Mouse (Mus musculus): ENCODE measurements at regions not wholly inside any gene's neighbourhood (a gene's known extent, or its start where the extent isn't known, plus 50 kb on each side); places are given as distances from the start of the nearest gene placed in this dataset.
"Not testable (repeated sequence)": the region's sequence is repeated elsewhere in the genome, so short reads cannot be mapped to it uniquely, and the experiment has no call there.

DNA sequence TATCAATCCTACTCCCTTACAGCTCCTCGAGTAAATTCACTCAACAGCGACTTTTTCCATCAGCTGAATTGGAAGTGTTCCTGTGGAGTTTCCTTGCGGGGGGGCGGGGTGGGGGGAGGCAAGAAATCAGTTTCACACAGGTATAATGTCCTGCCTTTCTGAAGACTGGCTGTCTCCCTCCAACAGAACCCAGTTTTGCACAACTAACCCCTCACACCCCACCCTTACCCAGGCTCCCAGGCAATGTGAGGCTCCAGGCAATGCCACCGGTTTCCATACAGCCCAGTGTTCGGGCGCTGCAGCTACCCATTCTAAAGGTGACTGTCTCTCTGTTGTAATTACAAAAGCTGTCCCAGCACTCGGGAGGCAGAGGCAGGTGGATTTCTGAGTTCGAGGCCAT lies 95.1 kb upstream of the Map3k1 start:
- H3K9ac ChIP-seq (replicated peaks; ENCODE audit: low read length, poor library complexity, severe bottlenecking), result no peak overlapping the region
- DNase-seq (ENCODE audit: low spot score), result no peak
- H3K4me2 ChIP-seq (ENCODE audit: low read depth, low read length, poor library complexity, severe bottlenecking), result no peak overlapping the region
- H3K4me3 ChIP-seq (ENCODE audit: low read depth, low read length), result no peak overlapping the region
- H3K27me3 ChIP-seq (ENCODE audit: insufficient read depth, low read length), result no peaks in the 10 kb centered on the region
- WGBS, result 58% methylated on average over 9 of the region's 9 CpGs
- H3K9me3 ChIP-seq (ENCODE audit: low read length), result no peaks in the 10 kb centered on the region
- no peak overlapping the region for H3K27ac ChIP-seq (ENCODE audit: low read depth, low read length)
- H3K36me3 ChIP-seq (ENCODE audit: insufficient read depth, low read length), result no peaks in the 10 kb centered on the region
- no peak for TF ChIP-seq CTCF (IDR thresholded peaks at IDR 0.05)
- no peak for ATAC-seq (ENCODE audit: low FRiP score)
- H3K4me1 ChIP-seq (ENCODE audit: insufficient read depth, low read length), result no peaks in the 10 kb centered on the region; the same call in 1 of the 2 replicates

DNA sequence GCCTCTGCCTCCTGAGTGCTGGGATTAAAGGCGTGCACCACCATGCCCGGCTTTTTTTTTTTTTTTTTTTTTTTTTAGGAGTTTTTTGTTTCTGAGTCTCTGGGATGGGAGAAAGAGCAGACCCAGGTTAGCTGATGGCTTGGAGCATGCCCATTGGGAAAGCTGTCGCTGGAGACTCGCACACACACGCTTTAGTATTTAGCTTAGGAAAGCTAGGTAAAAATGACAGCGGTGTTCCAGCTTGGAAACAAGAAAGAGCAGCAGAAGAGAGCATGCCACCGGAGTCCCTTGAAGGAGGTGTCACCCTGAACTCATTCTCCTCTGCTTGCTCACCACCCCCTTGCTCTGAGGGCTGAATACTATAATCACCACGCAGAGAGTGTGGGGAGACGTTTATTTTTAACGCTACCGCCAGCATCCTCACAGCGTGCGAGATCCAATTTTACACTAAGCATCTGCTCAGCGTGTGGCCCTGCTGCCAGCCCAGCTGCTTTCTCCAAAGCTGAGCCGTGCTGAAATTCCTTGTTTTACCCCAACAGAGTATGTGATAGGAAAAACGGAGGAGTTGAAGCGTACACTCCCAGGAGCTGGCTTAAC lies 95.9 kb upstream of the Map3k1 start:
- Histone ChIP-seq H3K36me3 (ENCODE audit: insufficient read depth, low read length) (no peaks in the 10 kb centered on the region), H3K4me1 (ENCODE audit: insufficient read depth, low read length) (no peaks in the 10 kb centered on the region; the same call in 1 of the 2 replicates), H3K27ac (ENCODE audit: low read depth, low read length) (no peak overlapping the region), H3K4me2 (ENCODE audit: low read depth, low read length, poor library complexity, severe bottlenecking) (peak overlapping the region; percentile 29), H3K9ac (replicated peaks; ENCODE audit: low read length, poor library complexity, severe bottlenecking) (0 out of 2 replicates have a peak overlapping the region, but pooled peaks have one; percentile 2), H3K9me3 (ENCODE audit: low read length) (no peaks in the 10 kb centered on the region), H3K27me3 (ENCODE audit: insufficient read depth, low read length) (no peaks in the 10 kb centered on the region), H3K4me3 (ENCODE audit: low read depth, low read length) (no peak overlapping the region)
- 11% methylated on average over 15 of the region's 17 CpGs for WGBS
- no peak for TF ChIP-seq CTCF (IDR thresholded peaks at IDR 0.05)
- peak; percentile 82 for DNase-seq (ENCODE audit: low spot score)
- ATAC-seq (ENCODE audit: low FRiP score), result 0 out of 2 replicates have a peak, but pooled peaks have one; percentile 34

DNA sequence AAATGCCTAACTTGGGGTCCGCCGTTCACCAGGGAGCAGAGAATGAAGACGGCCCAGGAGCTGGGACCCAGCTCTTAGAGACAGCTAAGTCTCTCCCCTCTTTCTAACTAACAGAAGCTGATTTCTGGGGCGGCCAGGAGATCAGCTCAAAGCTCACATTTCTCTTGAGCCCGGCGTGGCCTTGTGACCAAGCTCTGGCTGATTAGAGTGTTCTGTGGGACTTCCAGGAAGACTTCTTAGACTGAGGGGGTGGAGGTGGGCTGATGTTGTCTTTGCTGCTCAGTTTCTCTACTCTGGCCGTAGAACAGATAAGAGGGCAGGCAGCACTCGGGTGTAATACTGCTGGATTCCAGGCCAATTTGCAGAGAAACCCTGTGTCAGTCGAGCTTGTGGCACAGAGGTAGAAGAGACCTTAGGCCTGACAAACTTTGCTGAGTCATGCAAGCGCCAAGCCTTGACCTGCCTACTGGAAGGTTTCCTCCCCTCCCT lies 96.5 kb upstream of the Map3k1 start:
- no peak overlapping the region for H3K4me3 ChIP-seq (ENCODE audit: low read depth, low read length)
- H3K4me2 ChIP-seq (ENCODE audit: low read depth, low read length, poor library complexity, severe bottlenecking), result peak overlapping the region; percentile 29
- no peaks in the 10 kb centered on the region for H3K27me3 ChIP-seq (ENCODE audit: insufficient read depth, low read length)
- H3K36me3 ChIP-seq (ENCODE audit: insufficient read depth, low read length), result no peaks in the 10 kb centered on the region
- TF ChIP-seq CTCF (IDR thresholded peaks at IDR 0.05), result no peak
- 23% methylated on average over 10 of the region's 10 CpGs for WGBS
- no peak overlapping the region for H3K27ac ChIP-seq (ENCODE audit: low read depth, low read length)
- H3K9ac ChIP-seq (replicated peaks; ENCODE audit: low read length, poor library complexity, severe bottlenecking), result 0 out of 2 replicates have a peak overlapping the region, but pooled peaks have one; percentile 2
- H3K4me1 ChIP-seq (ENCODE audit: insufficient read depth, low read length), result no peaks in the 10 kb centered on the region; the same call in 1 of the 2 replicates
- DNase-seq (ENCODE audit: low spot score) (no peak), ATAC-seq (ENCODE audit: low FRiP score) (no peak)
- no peaks in the 10 kb centered on the region for H3K9me3 ChIP-seq (ENCODE audit: low read length)

DNA sequence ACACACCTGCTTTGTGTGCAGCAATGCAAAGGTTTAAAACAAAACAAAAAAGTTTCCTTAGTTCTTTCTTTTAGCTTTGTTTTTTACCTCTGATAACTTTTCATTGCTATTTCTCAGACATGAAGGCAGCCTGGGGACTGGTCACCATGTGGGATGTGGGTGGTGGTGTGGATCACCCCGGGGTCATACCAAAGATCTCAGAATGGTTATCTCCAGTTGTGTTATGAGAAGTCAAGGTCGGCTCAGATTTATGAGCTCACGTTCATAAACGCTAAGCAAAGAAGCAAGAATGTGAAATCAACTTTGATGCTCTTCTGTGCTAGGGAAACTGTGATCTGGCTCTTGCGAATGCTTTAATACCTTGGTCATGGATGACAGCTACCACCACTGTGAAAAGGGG lies 102.3 kb upstream of the Map3k1 start:
- ATAC-seq (ENCODE audit: low FRiP score), result no peak
- Histone ChIP-seq H3K27ac (ENCODE audit: low read depth, low read length) (no peak overlapping the region), H3K9ac (replicated peaks; ENCODE audit: low read length, poor library complexity, severe bottlenecking) (no peak overlapping the region), H3K36me3 (ENCODE audit: insufficient read depth, low read length) (no peaks in the 10 kb centered on the region), H3K27me3 (ENCODE audit: insufficient read depth, low read length) (no peaks in the 10 kb centered on the region), H3K4me1 (ENCODE audit: insufficient read depth, low read length) (no peaks in the 10 kb centered on the region), H3K4me2 (ENCODE audit: low read depth, low read length, poor library complexity, severe bottlenecking) (no peak overlapping the region), H3K4me3 (ENCODE audit: low read depth, low read length) (no peak overlapping the region), H3K9me3 (ENCODE audit: low read length) (no peaks in the 10 kb centered on the region)
- 92% methylated on average over 5 of the region's 5 CpGs for WGBS
- no peak for TF ChIP-seq CTCF (IDR thresholded peaks at IDR 0.05)
- no peak for DNase-seq (ENCODE audit: low spot score)

GRCm38 (mm10) chr13:111911661-111912312 lies 103.0 kb upstream of the Map3k1 start:
- Histone ChIP-seq H3K4me3 (ENCODE audit: low read depth, low read length) (no peak overlapping the region), H3K36me3 (ENCODE audit: insufficient read depth, low read length) (no peaks in the 10 kb centered on the region), H3K9ac (replicated peaks; ENCODE audit: low read length, poor library complexity, severe bottlenecking) (no peak overlapping the region), H3K9me3 (ENCODE audit: low read length) (no peaks in the 10 kb centered on the region), H3K4me1 (ENCODE audit: insufficient read depth, low read length) (no peaks in the 10 kb centered on the region), H3K27ac (ENCODE audit: low read depth, low read length) (no peak overlapping the region), H3K4me2 (ENCODE audit: low read depth, low read length, poor library complexity, severe bottlenecking) (no peak overlapping the region), H3K27me3 (ENCODE audit: insufficient read depth, low read length) (no peaks in the 10 kb centered on the region)
- no peak for ATAC-seq (ENCODE audit: low FRiP score)
- TF ChIP-seq CTCF (IDR thresholded peaks at IDR 0.05), result no peak
- DNase-seq (ENCODE audit: low spot score), result no peak
- 85% methylated on average over 11 of the region's 11 CpGs for WGBS

DNA sequence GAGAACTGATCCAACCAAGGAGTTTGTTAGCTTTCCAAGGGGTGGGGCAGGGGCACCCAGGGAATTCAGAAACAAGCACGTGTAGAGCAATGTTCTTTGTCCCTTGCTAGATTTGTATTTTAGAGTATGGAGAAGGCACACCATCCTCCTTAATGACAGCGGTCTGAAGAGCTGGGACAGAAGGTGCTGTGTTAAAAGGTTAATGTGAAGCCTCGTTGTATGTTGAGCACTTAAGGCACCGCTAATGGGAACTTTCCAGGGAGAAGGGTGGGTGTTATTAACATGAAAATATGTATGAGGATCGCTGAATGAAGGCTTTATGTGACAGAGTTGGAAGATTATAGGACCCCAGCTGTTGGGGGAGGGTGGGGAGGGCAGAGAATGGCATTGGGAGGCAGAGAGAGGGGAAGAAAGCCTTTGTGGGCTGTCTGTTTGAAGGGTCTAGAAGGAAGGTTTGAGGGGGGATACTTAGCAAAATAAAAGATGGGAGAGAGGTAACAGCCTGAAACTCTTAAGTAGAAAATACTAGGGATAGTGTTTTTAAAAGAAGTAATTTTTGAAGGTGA lies 105.6 kb upstream of the Map3k1 start:
- TF ChIP-seq CTCF (IDR thresholded peaks at IDR 0.05), result no peak
- no peak overlapping the region for H3K4me2 ChIP-seq (ENCODE audit: low read depth, low read length, poor library complexity, severe bottlenecking)
- no peaks in the 10 kb centered on the region for H3K9me3 ChIP-seq (ENCODE audit: low read length)
- H3K4me1 ChIP-seq (ENCODE audit: insufficient read depth, low read length), result no peaks in the 10 kb centered on the region
- no peak overlapping the region for H3K27ac ChIP-seq (ENCODE audit: low read depth, low read length)
- H3K4me3 ChIP-seq (ENCODE audit: low read depth, low read length), result no peak overlapping the region
- H3K36me3 ChIP-seq (ENCODE audit: insufficient read depth, low read length), result no peaks in the 10 kb centered on the region
- DNase-seq (ENCODE audit: low spot score), result no peak
- no peak overlapping the region for H3K9ac ChIP-seq (replicated peaks; ENCODE audit: low read length, poor library complexity, severe bottlenecking)
- no peak for ATAC-seq (ENCODE audit: low FRiP score)
- H3K27me3 ChIP-seq (ENCODE audit: insufficient read depth, low read length), result no peaks in the 10 kb centered on the region
- 29% methylated on average over 5 of the region's 5 CpGs for WGBS

- not testable (repeated sequence) for H3K9me3 ChIP-seq (ENCODE audit: low read length); ATAC-seq (ENCODE audit: low FRiP score); H3K4me2 ChIP-seq (ENCODE audit: low read depth, low read length, poor library complexity, severe bottlenecking); H3K4me1 ChIP-seq (ENCODE audit: insufficient read depth, low read length); H3K4me3 ChIP-seq (ENCODE audit: low read depth, low read length); H3K27ac ChIP-seq (ENCODE audit: low read depth, low read length); H3K27me3 ChIP-seq (ENCODE audit: insufficient read depth, low read length); DNase-seq (ENCODE audit: low spot score); H3K36me3 ChIP-seq (ENCODE audit: insufficient read depth, low read length); H3K9ac ChIP-seq (replicated peaks; ENCODE audit: low read length, poor library complexity, severe bottlenecking)
- 82% methylated on average over 11 of the region's 11 CpGs for whole genome bisulfite sequencing
Observed at GRCm38 (mm10) chr13:111919417-111919816, 110.6 kb upstream of the Map3k1 start.
